Mouse (Mus musculus): ENCODE measurements around the gene 6030408B16Rik.
"Not testable (repeated sequence)": the region's sequence is repeated elsewhere in the genome, so short reads cannot be mapped to it uniquely, and the experiment has no call there.

The 6030408B16Rik gene

DNA sequence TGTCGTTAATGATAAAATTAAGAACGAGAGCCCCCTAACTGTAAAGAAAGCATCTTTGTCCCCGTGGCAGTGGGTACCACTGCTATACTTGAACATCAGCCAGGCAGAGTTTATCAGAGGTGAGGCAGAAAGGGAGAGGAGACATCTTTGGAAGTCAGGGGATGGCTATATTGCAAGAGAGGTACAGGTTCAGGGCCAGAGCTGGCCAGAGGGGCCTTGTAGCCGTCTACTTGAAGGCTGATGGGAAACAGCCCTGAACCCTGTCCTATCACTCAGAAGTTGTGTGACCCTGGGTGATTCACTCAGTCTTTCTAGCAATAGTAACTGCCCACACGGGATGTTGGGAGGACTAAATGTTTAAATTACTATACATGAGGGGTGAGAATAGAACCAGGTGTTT, 28.1 kb downstream of the 6030408B16Rik start:
- DNase-seq (ENCODE audit: low spot score in 2 of 2) = no peak

GRCm38 (mm10) chr15:101322106-101322505, 29.1 kb downstream of the 6030408B16Rik start:
- no peak for DNase-seq (ENCODE audit: low spot score in 2 of 2)

GRCm38 (mm10) chr15:101322640-101323039, 29.6 kb downstream of the 6030408B16Rik start:
- no peak for DNase-seq (ENCODE audit: low spot score in 2 of 2)

GRCm38 (mm10) chr15:101323511-101323910, 30.5 kb downstream of the 6030408B16Rik start:
- no peak for DNase-seq (ENCODE audit: low spot score in 2 of 2)

- not testable (repeated sequence) for DNase-seq (ENCODE audit: low spot score in 2 of 2)
These were observed 31.4 kb downstream of the 6030408B16Rik start for GRCm38 (mm10) chr15:101324409-101324808.

DNA sequence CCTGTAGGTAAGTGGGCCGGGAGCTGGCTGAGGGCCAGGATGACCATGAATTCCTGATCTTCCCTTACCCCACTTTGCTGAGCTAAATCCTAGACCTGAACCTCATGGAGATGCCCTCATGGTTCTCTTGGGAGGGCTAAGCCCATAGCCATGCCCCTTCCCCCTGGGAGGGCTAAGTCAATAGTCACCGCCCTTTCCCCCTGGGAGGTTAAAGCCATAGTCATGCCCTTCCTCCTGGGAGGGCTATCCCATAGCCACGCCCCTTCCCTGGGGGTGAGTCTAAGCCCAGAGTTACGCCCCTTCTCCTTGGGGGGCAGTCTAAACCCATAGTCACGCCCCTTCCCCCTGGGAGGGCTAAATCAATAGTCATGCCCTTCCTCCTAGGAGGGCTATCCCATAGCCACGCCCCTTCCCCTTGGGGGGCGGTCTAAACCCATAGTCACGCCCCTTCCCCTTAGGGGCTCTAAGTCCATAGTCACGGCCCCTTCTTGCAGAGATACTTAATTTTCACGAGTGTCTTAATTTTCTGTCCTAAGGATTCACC, 33.1 kb downstream of the 6030408B16Rik start:
- no peak for DNase-seq (ENCODE audit: low spot score in 2 of 2)

DNA sequence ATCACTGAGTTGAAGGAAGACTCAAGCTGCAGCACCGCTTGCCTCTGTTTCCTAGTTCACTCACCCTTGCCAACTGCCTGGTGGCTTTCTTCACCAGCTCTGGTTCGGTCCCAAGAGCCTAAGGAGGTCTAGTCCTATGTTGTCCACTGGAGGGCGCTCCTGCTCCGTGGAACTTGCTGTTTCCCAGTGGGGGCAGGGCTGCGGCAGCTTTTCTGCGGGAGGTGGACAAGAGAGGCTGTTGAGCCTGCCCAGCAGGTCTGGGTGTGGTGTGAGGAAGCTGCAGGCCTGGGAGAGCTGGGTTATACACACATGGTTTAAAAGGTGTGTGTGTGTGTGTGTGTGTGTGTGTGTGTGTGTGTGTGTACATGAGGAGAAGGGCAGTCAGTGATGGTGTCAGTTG, 34.3 kb downstream of the 6030408B16Rik start:
- DNase-seq (ENCODE audit: low spot score in 2 of 2) = peak; percentile 82 to 88

DNA sequence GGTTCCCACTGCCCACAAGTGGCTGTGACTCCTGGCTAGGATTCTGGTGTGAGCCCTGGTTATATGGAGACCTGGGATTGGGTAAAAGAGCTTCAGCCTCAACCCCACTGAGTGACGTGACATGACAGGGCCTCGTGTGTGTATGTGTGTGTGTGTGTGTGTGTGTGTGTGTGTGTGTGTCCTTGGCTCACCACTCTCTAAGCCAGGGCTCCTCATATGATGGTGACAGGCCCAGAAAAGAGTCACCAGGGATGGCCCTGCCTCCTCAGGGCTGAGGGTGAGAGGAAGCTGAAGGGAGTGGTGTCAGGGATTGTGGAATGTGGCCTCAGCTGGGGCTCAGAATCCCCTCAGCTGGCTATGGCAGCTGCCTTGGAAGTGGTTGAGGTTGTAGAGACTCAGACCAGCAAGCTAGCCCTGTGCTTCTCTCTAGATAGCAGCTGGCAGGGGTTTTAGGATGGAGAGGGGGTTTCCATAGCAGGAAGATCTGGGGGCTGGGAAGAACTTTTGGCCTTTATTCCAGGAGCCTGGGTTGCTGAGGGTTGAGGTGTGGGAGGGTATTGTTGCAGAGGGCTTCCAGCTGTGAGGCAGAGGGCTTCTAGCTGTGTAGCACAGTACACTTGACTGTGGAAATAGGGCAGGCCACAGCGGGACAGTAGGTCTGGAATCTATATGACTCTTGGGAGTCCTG, 36.0 kb downstream of the 6030408B16Rik start:
- DNase-seq (ENCODE audit: low spot score in 2 of 2) = no peak

DNA sequence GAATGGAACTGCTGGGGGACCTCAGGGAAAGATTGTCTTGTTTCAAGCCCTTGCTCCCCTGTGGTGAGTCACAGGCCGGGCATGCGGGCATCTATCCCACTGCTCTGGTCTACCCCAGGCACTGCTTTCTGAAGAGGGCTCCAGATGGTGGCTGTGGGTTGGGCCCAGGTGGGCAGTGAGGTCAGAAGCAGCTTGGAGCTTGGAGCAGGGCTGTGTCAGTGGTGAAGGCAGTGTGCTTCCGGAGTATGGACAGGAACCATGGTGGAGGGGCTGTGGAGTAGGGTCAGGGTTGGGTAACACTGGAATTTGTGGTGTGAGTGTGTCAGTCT, 36.5 kb downstream of the 6030408B16Rik start:
- DNase-seq (ENCODE audit: low spot score in 2 of 2) = no peak

DNA sequence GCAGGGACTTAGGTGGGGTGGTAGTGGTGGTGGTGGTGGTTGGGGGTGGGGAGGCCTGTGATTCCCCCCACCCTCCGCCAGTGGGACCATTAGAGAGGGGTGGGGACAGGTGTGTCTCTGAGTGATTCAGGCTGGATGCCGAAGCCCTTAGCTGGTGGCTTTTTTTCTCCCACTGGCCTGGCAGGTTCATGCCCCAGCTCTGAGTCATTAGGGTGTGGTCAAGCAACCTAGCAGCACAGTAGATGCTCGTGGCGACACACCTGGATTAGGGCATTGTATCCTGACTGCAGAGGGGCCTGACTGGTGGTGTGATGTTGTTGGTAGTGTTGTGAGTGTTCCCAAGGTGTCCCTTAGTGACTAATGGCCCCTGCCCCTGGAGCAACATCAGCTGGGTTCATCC, 38.1 kb downstream of the 6030408B16Rik start:
- DNase-seq (ENCODE audit: low spot score in 2 of 2) = no peak

DNA sequence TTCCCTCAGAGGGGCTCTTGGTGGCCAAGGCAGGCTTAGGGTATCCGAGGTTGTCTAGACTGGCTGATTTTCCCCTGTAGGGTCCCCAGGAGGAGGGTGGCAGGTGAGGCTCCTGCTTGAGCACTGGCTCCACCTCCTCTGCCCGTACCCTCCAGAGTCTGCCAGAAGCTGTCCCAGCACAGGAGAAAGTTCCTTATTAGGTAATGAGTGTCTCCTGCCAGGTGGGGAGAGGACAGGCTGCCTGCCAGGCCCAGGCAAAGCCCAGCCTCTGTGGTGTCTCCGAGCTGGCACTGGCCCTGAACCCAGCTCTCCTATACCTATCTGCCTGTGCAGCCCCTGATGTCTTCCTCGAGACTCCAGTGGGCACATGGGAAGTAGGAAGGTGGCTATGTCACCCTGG, 39.4 kb downstream of the 6030408B16Rik start:
- no peak for DNase-seq (ENCODE audit: low spot score in 2 of 2)

DNA sequence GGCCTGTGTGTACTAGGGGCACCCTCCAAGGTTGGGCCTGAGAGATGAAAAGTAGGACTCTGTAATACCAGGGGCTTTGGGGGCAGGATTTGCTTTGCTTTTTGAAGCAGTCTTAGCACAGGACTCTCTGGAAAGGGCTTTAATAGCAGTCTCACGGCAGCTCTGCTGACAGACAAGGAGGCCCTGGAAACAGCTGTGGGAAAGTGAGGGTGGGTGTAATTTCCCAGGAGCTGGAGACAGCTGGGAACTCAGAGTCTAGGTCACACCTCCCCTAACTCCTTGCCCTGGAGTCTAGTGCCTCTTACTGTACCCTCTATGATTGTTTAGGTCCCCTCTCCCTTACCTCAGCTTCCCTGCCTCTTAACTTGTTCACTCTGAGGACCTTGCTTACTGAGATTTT, 40.2 kb downstream of the 6030408B16Rik start:
- no peak for DNase-seq (ENCODE audit: low spot score in 2 of 2)

- no peak for DNase-seq (ENCODE audit: low spot score in 2 of 2)
These were observed 40.6 kb downstream of the 6030408B16Rik start for GRCm38 (mm10) chr15:101333648-101334047.

GRCm38 (mm10) chr15:101336474-101337174, 43.6 kb downstream of the 6030408B16Rik start:
- DNase-seq (ENCODE audit: low spot score in 2 of 2) = no peak

DNA sequence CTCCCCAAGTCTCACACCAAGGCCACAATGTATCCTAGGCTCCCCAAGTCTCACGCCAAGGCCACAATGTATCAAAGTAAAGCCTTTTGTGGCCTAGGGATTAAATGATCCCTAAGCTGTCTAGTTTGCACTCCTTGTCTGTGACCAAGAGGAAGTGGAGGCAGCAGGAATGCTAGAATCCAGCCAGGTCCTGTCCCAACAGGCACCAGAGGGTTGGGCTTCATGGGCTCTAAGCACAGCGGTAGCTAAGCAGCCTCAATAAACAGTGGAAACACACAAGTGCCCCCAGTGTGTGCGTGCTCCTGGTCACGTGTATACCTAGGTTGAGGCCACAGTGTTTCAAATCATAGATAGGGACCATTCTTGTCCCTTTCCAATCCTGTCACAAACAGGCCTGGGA, 45.3 kb downstream of the 6030408B16Rik start:
- no peak for DNase-seq (ENCODE audit: low spot score in 2 of 2)

DNA sequence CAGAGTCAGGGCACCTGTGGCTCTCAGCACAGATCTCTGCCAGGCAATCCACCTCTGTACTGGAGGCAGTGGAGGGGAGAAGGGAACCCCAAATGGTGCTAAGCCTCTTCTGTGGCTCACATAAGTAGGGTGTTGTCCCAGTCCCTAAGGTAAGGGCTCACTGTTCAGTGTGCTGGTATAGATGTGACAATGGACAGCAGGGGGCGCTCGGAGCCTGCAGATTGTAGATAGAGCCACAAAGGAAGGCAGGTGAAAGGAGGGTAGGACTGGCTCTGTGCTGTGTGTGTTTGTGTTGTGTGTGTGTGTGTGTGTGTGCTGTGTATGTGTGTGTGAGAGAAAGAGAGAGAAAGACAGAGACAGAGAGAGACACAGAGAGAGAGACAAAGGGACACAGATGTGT, 46.5 kb downstream of the 6030408B16Rik start:
- peak; percentile 80 to 87 for DNase-seq (ENCODE audit: low spot score in 2 of 2)

DNA sequence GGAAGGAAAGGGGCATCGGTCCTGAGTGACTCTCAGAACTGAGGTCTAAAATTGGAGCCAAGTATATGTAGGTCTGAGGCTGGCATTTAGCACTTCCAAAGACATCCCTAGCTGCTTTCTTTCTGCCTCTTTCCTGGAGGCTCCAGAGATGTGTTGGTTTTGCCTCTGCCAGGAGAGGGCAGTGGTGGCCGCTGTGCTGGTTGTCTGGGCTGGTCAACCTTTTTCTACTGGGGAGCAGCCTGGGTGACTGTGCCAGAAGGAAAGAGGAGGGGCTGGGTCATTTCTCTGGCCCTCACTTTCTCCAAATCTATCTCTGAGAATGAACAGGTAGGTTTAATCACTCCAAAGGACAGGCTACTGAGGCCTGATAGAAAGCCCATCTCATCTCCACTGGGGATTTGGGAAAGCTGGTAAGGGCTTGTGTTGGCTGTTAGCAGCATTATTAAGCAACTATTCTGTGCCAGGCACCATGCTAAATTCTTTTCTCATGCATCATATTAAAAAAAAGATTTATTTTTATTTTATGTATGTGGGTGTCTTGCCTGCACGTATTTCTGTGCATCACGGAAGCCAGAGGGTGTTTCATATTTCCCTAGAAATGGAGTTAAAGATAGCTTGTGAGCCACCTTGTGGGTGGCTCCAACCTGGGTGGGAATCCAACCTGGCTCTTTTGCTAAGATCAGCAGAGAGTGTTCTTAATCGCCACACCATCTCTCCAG, 48.9 kb downstream of the 6030408B16Rik start:
- peak in 1 of 2 experiments; percentile 36 for DNase-seq (ENCODE audit: low spot score in 2 of 2)
